Mouse (Mus musculus) cerebellum, postnatal 14 days (tissue): Measurements from ENCODE around the gene Stk10.

Experiments
- DNase-seq, 2 experiments: peaks; one replicate each; pipeline ENCODE4 v3.0.0; 2021; ENCODE audit warnings: mixed read lengths in 2 of 2

Stk10 gene

GRCm38 (mm10) chr11:32571103-32571502, 38.0 kb downstream of the Stk10 start:
- no peak for DNase-seq

- no peak for DNase-seq
Measured at GRCm38 (mm10) chr11:32573669-32574068, 40.6 kb downstream of the Stk10 start.

GRCm38 (mm10) chr11:32575964-32576759, 43.1 kb downstream of the Stk10 start:
- DNase-seq: no peak

DNA sequence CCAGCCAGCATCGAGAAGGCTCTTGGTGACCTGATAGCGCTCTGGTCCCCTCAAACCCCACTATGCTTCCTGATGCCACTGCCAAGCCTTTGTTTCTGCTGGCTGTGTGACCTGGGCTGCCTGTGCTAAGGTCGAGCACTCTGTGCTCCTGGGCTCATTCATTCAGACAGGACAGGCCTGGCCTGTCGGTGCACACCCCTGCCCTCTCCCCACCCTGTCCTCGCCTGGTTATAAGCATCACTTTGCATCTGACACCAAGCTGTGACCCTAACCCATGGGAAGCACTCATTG, 43.6 kb downstream of the Stk10 start:
- DNase-seq: no peak

GRCm38 (mm10) chr11:32580305-32580947, 47.3 kb downstream of the Stk10 start:
- DNase-seq: no peak

GRCm38 (mm10) chr11:32581031-32581430, 47.9 kb downstream of the Stk10 start:
- DNase-seq: no peak

GRCm38 (mm10) chr11:32582813-32583212, 49.7 kb downstream of the Stk10 start:
- DNase-seq: no peak

DNA sequence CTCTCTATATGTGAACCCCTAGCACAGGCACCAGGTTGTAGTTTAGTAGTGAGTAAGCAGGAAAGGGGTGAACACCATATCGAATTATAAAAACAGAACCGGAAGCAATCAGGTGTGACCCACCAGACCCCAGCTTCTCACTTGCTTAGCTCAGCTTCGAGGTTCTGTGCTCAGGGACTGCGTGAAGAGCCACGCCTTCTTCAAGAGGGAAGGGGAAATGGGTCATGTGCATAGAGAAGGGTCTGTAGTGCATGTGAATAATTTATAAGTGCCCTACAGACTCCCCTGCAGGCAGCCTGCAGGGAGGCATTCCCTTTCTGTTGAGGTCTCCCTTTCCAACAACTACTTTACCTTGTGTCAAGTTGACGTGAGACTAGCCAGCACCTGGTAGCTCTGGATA, 52.9 kb downstream of the Stk10 start:
- DNase-seq: no peak

GRCm38 (mm10) chr11:32587191-32588089, 54.3 kb downstream of the Stk10 start:
- DNase-seq: no peak

DNA sequence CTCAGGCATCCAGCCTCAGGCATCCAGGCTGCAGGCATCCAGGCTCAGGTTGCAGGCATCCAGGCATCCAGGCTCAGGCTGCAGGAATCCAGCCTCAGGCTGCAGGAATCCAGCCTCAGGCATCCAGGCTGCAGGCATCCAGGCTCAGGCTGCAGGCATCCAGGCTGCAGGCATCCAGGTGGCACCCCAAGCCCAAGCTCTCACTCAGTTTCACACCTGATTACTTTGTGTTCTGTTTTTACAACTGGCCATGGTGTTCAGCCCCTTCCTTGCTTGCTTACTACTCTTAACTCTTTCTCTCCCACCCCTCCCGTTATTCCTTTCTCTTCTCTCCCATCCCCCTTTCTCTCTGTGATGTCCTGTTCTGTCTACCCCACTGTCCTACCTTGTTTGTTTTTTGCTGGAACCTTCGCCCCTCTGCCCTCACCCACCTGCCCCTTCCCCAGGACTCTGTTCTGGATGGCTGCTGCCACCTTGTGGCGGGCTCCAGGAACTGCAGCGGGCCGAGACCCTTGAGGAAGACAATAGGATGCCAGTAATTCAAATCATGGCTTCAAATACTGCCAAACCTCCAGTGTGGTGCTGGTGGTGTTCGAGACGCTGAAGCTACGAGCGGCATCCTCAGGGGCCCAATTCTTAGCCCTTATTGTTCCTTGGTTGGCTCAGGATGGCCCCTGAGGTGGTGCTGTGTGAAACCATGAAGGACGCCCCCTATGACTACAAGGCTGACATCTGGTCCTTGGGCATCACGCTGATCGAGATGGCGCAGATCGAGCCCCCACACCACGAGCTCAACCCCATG, 55.2 kb downstream of the Stk10 start:
- DNase-seq: peak; percentile 93 to 96

- no peak for DNase-seq
Measured at GRCm38 (mm10) chr11:32588892-32589172, 55.7 kb downstream of the Stk10 start.

- no peak for DNase-seq
Measured at GRCm38 (mm10) chr11:32589201-32589600, 56.1 kb downstream of the Stk10 start.

- DNase-seq: peak; percentile 80 to 82
Measured at GRCm38 (mm10) chr11:32589791-32590190, 56.7 kb downstream of the Stk10 start.

DNA sequence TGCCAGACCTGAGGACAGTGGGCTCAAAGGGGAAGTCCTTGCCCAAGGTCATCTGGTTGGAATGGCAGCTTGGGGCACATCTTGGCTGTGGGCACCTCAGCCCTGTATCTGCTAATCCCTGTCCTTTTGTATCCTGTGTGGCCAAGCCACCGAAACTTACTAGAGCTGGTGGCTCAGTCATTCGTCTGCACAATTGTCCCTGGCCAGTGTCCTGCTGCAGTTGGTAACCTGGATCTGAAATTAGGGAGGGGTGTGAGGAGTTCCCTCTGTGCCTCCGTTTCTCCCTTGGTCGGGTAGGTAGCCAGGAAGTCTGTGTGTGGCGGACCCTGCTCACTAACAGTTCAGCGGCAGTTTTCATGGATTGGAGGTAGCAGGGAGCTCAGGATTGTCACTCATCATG, 57.1 kb downstream of the Stk10 start:
- peak in 1 of 2 experiments; percentile 49 for DNase-seq

GRCm38 (mm10) chr11:32591921-32592850, 59.1 kb downstream of the Stk10 start:
- peak; percentile 88 to 92 for DNase-seq

DNA sequence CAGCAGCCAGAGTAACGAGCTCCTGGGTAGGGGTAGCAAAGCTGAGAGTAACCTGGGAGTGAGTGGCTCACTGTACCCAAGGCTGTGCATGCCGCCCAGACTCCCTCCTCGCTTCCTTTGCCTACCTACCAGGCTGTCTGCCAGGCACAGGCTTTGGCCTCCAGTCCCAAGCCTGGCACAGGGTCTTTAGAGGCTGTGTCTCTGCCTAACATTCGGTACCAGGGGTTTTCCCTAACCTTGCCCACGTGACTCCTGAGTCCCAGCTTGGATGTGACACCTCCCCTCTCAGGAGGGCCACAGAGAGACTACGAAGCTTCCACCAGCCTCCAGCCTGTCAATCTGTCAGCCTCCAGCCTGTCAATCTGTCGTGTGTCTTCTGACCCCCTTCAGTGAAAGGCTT, 60.0 kb downstream of the Stk10 start:
- DNase-seq: peak; percentile 54 to 66

- no peak for DNase-seq
Measured at GRCm38 (mm10) chr11:32594122-32594521, 61.0 kb downstream of the Stk10 start.

DNA sequence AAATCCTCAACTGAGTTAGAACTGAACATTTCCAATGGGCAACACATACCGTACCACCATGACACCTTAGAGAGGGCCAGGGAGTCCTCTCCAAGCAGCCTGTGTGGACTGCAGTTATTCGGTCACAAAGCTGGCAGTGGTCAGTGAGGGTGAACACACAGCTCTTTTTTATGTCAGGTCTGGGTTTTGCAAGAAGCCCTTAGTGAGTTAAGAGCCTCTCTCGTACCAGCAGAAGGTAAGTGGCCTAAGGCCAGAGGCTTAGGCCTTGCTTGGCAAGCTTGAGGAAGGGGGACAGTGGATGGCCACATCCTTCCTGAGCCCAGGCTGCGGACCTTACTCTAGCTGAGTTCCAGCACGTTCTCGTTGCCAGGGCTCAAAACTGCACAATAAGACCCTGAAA, 67.3 kb downstream of the Stk10 start:
- DNase-seq: no peak

DNA sequence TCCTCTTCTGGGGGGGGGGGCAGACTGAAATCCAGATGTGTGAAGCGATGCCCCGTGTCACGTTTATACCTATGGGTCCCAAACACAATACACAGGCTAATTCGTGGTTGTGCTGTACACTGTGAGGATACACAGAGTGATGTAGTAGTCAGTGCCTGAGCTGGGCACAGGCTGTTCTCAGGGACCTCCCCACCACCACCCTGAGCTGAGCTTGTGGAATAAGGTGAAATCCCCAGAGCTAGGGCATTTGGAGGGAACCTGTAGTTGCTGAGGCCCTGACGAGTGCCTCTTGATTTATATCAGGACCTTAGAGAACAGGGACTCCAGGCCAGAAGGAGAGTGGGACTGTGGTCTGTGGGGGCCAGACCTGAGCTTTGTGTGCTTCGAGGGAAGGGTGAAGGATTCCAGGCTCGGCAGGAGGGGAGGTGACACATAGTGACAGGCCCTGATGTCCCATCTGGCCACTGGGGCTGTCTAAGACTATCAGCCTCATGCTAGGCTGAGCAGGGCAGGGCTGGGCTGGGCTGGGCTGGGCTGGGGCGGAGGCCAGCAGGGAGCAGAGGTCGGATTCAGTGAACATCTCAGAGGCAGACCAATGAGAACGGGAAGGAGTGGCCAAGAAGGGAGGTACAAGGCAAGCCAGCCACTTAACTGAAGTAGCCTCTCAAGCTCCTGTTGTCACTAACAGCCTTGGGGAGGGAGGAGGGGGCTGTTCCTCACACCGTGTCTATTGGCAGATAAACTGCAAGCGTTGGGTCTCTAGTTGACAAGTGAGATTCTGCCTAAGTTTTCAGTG, 68.6 kb downstream of the Stk10 start:
- no peak for DNase-seq

- no peak for DNase-seq
Measured at GRCm38 (mm10) chr11:32604663-32605062, 71.6 kb downstream of the Stk10 start.
